Mouse (Mus musculus) heart, postnatal 10 days (tissue): Measurements from ENCODE around the gene Prickle2. TPM values are rescaled to one million over a fixed set of nuclear protein-coding genes. Genes with fewer than 3 reads are reported as not detected.

Experiments
- DNase-seq, 2 experiments: peaks; one replicate each; pipeline ENCODE4 v3.0.0; 2021
- intact Hi-C: fragments of 180-260 bp; cut with DNase I; formaldehyde crosslinking; loops from one replicate; pipeline ENCODE4 v1.15.1; 2025
- total RNA-seq, 2 experiments: library from RNA; stranded (reverse); gene quantifications; 2 replicates each; pipeline ENCODE4 v1.2.3; 2021

Prickle2 gene
- total RNA-seq, 2 experiments from 2014 or later: 8.1 to 12.1 TPM

- intact Hi-C loops: no loop called here
These were observed 35.3 kb downstream of the Prickle2 start for GRCm38 (mm10) chr6:92670518-92671147.

DNA sequence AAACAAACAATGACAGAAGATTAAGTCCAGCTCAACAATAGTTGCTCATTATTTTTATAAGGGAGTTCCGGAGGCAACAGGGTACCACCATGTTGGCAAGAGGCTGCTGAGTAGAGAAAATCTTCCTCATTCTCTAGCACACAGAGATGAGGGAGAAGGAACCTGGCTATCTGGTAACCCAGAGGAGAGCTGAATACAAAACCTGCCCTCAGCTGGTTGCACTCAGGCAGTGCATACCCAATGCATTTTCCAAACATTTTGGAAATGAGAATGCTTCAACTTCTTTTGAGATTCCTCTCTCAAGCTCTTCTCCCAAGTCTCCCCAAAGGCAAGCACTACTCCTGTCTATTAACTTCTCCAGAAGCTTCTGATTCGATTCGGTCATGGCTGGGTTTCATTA lies 36.3 kb downstream of the Prickle2 start:
- no peak for DNase-seq
- intact Hi-C loops: loop anchor here (5.0 kb wide), 3 partner anchors 58 to 247 kb away; no protein-coding TSS in a partner anchor

More at GRCm38 (mm10) chr6:92670518-92671147, 35.3 kb downstream of the Prickle2 start:
- no peak for DNase-seq

- intact Hi-C loops: loop anchor here (5.0 kb wide), 3 partner anchors 60 to 245 kb away; no protein-coding TSS in a partner anchor
- DNase-seq: no peak
These were observed 38.4 kb downstream of the Prickle2 start for GRCm38 (mm10) chr6:92667544-92667943.

DNA sequence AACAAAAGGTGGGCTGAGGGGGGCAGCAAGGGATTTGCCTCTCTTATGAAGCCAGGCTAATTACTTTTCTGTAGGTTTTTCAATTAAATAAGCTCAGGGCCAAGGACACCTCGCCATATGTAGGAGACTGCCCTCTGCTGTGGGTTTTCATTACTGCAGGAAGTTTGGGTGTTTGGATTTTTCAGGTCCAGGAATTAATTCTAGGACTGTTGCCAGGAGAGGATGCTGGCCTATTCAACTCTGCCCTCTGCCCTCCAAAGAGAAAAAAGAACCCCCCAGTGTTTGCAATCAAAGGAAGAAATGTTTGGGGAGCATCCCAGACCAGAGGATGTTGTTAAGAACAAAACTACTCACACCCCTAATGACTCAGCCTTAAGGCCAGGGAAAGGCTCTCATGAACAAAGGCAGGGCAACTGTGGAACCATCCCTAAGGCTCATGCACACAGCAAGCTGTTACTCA lies 40.4 kb downstream of the Prickle2 start:
- intact Hi-C loops: loop anchor here (1.0 to 5.0 kb wide), 4 partner anchors 62 to 379 kb away; no protein-coding TSS in a partner anchor
- peak; percentile 82 to 90 for DNase-seq

DNA sequence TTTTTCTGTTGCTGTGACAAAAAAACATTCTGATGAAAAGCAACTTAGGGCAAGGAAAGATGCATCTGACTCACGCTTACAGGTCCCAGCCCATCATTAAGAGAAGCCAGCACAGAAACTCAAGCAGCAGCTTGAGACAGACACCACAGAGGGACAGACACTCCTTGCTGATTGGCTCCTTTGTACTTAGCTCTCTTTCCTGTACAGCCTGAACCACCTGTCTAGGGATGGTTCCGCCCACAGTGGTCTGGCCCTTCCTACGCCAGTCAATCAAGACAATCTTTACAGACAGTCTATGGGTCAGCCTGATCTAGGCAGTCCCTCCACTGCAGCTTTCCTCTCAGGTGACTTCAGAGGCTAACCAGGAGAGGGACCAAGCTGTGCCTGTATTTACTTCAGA lies 42.1 kb downstream of the Prickle2 start:
- DNase-seq: no peak
- intact Hi-C loops: no loop called here

GRCm38 (mm10) chr6:92663433-92663832 lies 42.5 kb downstream of the Prickle2 start:
- intact Hi-C loops: no loop called here

DNA sequence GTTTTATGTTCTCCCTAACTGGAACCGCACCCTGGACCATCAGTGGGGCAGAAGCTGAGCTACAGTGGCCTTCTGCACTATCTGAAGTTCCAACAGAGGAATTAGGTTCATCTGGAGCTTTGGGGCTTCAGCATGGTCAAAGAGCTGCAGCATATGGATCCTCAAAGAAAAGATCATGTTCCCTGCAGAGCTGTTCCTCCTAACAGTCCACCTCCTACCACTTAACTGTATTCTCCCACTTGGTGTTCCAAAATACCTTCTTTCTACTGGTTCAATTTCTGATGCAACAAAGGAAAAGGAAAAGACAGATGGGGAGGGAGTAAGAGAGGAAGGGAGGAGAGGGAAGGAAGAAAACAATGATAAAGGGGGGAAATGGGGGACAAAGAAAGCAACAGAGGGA lies 56.9 kb downstream of the Prickle2 start:
- intact Hi-C loops: no loop called here
- DNase-seq: no peak

More at GRCm38 (mm10) chr6:92663433-92663832, 42.5 kb downstream of the Prickle2 start:
- no peak for DNase-seq

- DNase-seq: no peak
- intact Hi-C loops: no loop called here
These were observed 57.4 kb downstream of the Prickle2 start for GRCm38 (mm10) chr6:92648571-92648970.

- DNase-seq: no peak
- intact Hi-C loops: no loop called here
These were observed 63.0 kb downstream of the Prickle2 start for GRCm38 (mm10) chr6:92642929-92643328.

- intact Hi-C loops: no loop called here
- no peak for DNase-seq
These were observed 64.0 kb downstream of the Prickle2 start for GRCm38 (mm10) chr6:92641956-92642355.

DNA sequence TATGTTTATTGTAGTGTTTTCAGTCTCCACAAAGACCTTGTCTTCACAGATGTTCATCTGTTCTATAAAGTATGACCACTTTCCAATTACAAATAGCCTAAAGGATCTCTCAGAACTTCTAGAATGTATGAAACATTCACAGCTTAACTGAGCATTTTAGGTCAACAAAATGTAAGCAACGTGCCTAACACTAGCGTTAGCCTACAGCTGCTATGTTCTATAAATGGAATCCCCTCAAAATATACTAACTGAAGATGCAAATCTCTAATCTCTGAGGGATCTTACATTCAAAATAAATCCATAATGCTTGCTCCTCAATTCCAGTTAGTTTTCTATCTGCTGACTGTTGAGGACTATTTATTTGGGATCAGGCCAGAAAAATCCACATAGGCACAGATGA lies 65.1 kb downstream of the Prickle2 start:
- intact Hi-C loops: no loop called here
- no peak for DNase-seq

DNA sequence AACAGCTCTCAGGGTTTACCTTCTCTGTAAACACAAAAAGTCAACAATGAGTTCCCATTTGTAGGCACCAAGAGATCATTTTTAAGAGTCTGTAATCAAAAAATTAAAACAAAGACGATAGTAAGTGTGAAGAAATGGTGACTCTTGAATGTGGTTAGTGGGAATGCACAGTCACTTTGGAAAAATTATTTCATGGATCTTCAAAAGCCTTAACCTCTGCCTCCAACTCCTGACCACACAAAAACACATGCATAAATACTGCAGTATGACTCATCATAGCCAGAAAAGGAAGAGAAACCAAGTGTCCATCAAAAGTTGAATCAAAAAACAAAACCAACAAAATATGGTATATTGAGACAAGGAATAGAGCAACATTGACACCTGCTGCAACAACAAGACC lies 69.5 kb downstream of the Prickle2 start:
- intact Hi-C loops: no loop called here
- DNase-seq: no peak

DNA sequence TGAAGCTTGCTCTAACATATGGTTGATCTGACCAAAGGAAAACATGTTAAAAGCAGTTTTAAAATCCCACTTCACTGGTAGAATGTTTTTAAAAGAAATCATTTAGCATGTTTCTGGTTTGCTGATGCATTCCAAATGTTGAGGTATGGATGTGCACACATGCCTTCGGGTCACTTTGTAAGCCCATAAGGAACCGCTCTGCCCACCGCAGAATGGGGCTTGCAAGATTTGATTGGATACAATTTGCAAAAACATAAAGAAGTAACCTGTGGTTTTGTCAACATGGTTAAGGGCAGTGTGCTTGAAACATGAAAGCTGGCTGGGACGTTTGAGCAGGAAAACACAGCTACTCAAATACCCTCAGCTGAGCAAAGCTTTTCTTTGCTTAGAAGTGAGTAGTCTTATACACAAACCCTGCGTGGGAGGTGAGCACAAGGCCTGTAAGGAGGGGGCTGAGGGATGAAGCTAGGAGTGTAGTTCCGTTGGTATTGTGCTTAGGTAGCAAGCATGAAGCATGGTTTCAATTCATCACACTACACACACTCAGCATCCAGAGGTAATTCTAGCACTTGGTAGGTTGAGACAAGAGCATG lies 71.0 kb downstream of the Prickle2 start:
- intact Hi-C loops: no loop called here
- DNase-seq: no peak

- intact Hi-C loops: no loop called here
- DNase-seq: no peak
These were observed 75.0 kb downstream of the Prickle2 start for GRCm38 (mm10) chr6:92630991-92631390.

DNA sequence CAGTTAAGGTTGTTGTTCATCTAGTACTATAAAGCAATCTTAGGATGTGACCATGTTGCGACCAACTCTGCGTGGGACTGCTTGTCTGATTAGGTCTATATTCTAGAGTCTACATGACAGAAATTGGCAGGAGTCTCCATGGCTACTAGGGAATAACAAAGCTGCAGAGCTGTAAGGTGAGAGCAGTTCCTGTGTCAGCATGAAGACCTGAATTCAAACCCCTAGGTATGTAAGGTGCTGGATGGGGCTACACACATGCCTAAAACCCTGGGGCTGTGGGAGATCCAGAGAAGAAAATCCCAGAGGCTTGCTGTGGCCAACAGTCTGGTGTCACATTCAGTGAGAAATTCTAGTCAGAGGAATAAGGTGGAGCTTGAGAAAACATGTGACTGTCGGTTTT lies 78.2 kb downstream of the Prickle2 start:
- no peak for DNase-seq
- intact Hi-C loops: no loop called here

- intact Hi-C loops: no loop called here
- no peak for DNase-seq
These were observed 78.8 kb downstream of the Prickle2 start for GRCm38 (mm10) chr6:92627048-92627617.

- peak; percentile 51 to 52 for DNase-seq
- intact Hi-C loops: no loop called here
These were observed 80.0 kb downstream of the Prickle2 start for GRCm38 (mm10) chr6:92625923-92626322.

DNA sequence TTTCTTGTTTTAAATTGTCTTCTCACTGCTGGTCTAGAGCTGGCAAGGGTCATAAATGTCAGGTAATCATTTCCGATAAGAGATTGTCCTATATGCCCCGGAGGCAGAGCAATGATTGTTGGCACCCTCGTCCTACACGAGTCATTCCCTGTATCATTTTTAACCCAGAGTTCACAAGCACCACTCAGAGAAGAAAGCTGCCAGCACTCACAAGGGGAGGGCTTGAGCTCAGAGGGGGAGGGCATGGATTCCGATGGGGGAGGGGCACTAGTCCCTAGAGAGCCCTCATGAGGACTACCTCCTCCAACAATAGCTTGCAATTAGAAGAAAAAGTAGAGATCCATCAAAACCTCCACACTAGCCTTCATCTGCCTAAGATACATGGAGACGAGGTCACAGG lies 81.6 kb downstream of the Prickle2 start:
- intact Hi-C loops: no loop called here
- peak; percentile 24 to 32 for DNase-seq

DNA sequence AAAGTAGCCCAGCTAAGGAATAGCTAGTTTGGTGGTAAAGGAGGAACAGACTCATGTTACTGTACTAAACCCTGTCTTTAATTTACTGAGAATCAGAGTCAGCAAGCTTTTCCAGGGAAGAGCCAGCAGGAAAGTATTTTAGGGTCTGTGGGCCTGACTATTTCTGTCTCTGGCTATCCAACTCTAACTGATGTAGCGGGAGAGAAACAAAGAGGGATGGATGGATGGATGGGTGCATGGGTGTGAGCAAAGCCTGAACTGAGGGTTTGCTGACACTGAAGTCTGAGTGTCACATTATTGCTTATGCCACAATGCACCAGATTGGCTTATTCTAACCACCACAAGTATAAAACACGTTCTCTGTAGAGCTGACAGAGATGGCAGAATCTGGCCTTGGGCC lies 88.8 kb downstream of the Prickle2 start:
- DNase-seq: no peak
- intact Hi-C loops: no loop called here

DNA sequence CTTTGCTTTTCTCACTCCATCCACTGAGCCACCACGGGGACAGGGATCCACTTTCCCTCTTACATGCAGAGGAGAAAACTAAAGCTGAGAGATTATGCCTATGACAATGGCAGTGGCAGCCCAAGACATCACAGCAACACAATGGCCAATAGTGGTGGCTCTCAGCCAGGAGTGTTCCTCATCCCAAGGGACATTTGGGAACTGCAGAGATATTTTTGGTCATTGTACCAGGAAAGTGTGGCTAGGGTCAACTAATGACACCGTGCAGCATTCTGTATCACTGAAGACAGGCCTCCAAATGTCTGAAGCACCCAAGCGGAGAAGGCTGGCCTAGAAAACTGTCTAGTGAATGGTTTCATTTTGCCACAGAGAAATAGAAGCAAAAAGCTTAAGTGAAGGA lies 91.2 kb downstream of the Prickle2 start:
- intact Hi-C loops: no loop called here

DNA sequence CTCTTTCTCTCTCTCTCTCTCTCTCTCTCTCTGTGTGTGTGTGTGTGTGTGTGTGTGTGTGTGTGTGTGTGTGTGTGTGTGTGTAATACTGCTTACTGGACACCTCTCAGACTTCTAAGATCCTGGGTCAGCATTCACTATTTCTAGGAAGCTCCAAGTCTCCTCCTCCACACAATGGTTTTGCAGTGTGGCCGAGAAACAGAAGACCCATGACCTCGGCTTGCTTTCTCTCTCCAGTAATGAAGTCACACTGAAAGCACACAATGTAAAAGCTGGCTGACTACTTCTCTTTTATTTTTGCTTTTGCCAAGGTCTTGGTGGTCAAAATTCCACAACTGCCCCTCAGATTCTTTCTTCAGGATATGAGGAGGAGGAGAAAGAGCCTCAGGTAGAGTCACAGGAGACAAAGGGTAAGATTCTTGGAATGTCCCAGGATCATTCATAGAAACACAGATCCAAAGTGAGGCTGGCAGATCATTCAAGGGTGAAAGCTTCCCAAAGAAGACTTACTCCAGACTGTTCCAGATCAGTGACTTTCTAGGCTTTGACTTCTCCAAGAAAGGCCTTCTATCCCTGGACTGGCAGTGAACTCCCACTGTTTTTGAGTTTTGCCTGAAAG lies 93.7 kb downstream of the Prickle2 start:
- intact Hi-C loops: no loop called here
- peak; percentile 12 to 22 for DNase-seq

More for the DNA sequence above, 91.2 kb downstream of the Prickle2 start:
- peak; percentile 28 to 31 for DNase-seq
